Mouse (Mus musculus): ENCODE measurements around the gene Shank2. TPM values are rescaled to one million over a fixed set of nuclear protein-coding genes. Genes with fewer than 3 reads are reported as not detected.
A peak's percentile ranks its signal among the peaks of the same experiment; 100 is the strongest.

Gene Shank2
- total RNA-seq, 2 experiments from 2014 or later, result 0.20 to 0.41 TPM

- no peak for DNase-seq
These were observed 29.1 kb downstream of the Shank2 start for GRCm38 (mm10) chr7:144030796-144031195.

- DNase-seq, result no peak
These were observed 29.9 kb downstream of the Shank2 start for GRCm38 (mm10) chr7:144031611-144032010.

- no peak for DNase-seq
These were observed 35.8 kb downstream of the Shank2 start for GRCm38 (mm10) chr7:144037541-144037940.

- peak; percentile 44 to 51 for DNase-seq
These were observed 36.4 kb downstream of the Shank2 start for GRCm38 (mm10) chr7:144037966-144038669.

GRCm38 (mm10) chr7:144038741-144039140, 37.0 kb downstream of the Shank2 start:
- no peak for DNase-seq

- no peak for DNase-seq
These were observed 38.6 kb downstream of the Shank2 start for GRCm38 (mm10) chr7:144040328-144040727.

- DNase-seq, result peak; percentile 11 to 34
These were observed 50.3 kb downstream of the Shank2 start for GRCm38 (mm10) chr7:144052076-144052475.

GRCm38 (mm10) chr7:144055188-144055587, 53.5 kb downstream of the Shank2 start:
- DNase-seq, result no peak

- peak; percentile 23 to 25 for DNase-seq
These were observed 54.2 kb downstream of the Shank2 start for GRCm38 (mm10) chr7:144055702-144056531.

- DNase-seq, result no peak
These were observed 68.6 kb downstream of the Shank2 start for GRCm38 (mm10) chr7:144070162-144070949.

- peak in 1 of 2 experiments; percentile 16 for DNase-seq
These were observed 70.5 kb downstream of the Shank2 start for GRCm38 (mm10) chr7:144072219-144072618.

- DNase-seq, result no peak
These were observed 71.1 kb downstream of the Shank2 start for GRCm38 (mm10) chr7:144072856-144073255.

- DNase-seq, result peak; percentile 19 to 70
These were observed 73.0 kb downstream of the Shank2 start for GRCm38 (mm10) chr7:144074718-144075117.

GRCm38 (mm10) chr7:144078661-144079060, 76.9 kb downstream of the Shank2 start:
- no peak for DNase-seq

- DNase-seq, result no peak
These were observed 78.1 kb downstream of the Shank2 start for GRCm38 (mm10) chr7:144079861-144080260.

GRCm38 (mm10) chr7:144081448-144081847, 79.7 kb downstream of the Shank2 start:
- no peak for DNase-seq

GRCm38 (mm10) chr7:144081963-144082362, 80.2 kb downstream of the Shank2 start:
- no peak for DNase-seq

GRCm38 (mm10) chr7:144087277-144087676, 85.5 kb downstream of the Shank2 start:
- DNase-seq, result no peak

- no peak for DNase-seq
These were observed 92.4 kb downstream of the Shank2 start for GRCm38 (mm10) chr7:144094132-144094531.

- peak; percentile 23 to 35 for DNase-seq
These were observed 95.6 kb downstream of the Shank2 start for GRCm38 (mm10) chr7:144097314-144097713.

- no peak for DNase-seq
These were observed 100.7 kb downstream of the Shank2 start for GRCm38 (mm10) chr7:144102222-144102980.

GRCm38 (mm10) chr7:144105952-144106351, 104.2 kb downstream of the Shank2 start:
- DNase-seq, result no peak

All from heart, adult 18-20 months (tissue).